ENCODE assay signal across 16 mouse cellular contexts in genomic region chr7:89236592-89236991, GRCm38 (mm10).
"Had no signal": no experiment of that assay in that cellular context is flagged by ENCODE, and none has a peak within 500 bp of the region (broad histone marks: within the 10 kb centered on the region; RNA-seq: fewer than 3 reads in every experiment).

No protein-coding gene starts in this region.

- H3K9ac ChIP-seq: liver, embryonic 14.5 days; lung, embryonic 14.5 days; midbrain, embryonic 13.5 days; midbrain, embryonic 15.5 days; neural tube, embryonic 12.5 days; stomach, embryonic 15.5 days had no signal

- H3K27ac ChIP-seq: liver, embryonic 14.5 days; midbrain, embryonic 13.5 days; midbrain, embryonic 15.5 days; neural tube, embryonic 12.5 days; stomach, embryonic 15.5 days; stomach, postnatal 0 days had no signal

- H3K4me2 ChIP-seq: lung, embryonic 14.5 days; midbrain, embryonic 11.5 days; midbrain, embryonic 13.5 days; midbrain, embryonic 15.5 days; neural tube, embryonic 12.5 days; stomach, embryonic 15.5 days had no signal

- H3K27me3 ChIP-seq: megakaryocyte, embryonic 14.5 days; midbrain, embryonic 13.5 days; midbrain, embryonic 15.5 days; neural tube, embryonic 12.5 days; stomach, embryonic 15.5 days had no signal

- DNase-seq: lung, adult 18-20 months; lung, embryonic 14.5 days; lung, postnatal 10 days; lung, postnatal 4 days; right cerebral cortex, postnatal 14 days; thymus, adult 18-20 months; thymus, postnatal 14 days; thymus, postnatal 36 days had no signal

- H3K4me1 ChIP-seq: midbrain, embryonic 13.5 days; midbrain, embryonic 15.5 days; neural tube, embryonic 12.5 days; stomach, embryonic 15.5 days had no signal

- H3K36me3 ChIP-seq: midbrain, embryonic 13.5 days; midbrain, embryonic 15.5 days; neural tube, embryonic 12.5 days; stomach, embryonic 15.5 days had no signal

- H3K9me3 ChIP-seq: megakaryocyte, embryonic 14.5 days; midbrain, embryonic 13.5 days; midbrain, embryonic 15.5 days; neural tube, embryonic 12.5 days; stomach, embryonic 15.5 days had no signal

- ATAC-seq: midbrain, embryonic 13.5 days; midbrain, embryonic 15.5 days had no signal

- H3K4me3 ChIP-seq: midbrain, embryonic 13.5 days; midbrain, embryonic 15.5 days; neural tube, embryonic 12.5 days; stomach, embryonic 15.5 days had no signal
